Mouse (Mus musculus) gastrocnemius, postnatal 4 days (tissue): ENCODE measurements around the gene Scamp3. TPM values are rescaled to one million over a fixed set of nuclear protein-coding genes. Genes with fewer than 3 reads are reported as not detected.
"Not testable (repeated sequence)": the region's sequence is repeated elsewhere in the genome, so short reads cannot be mapped to it uniquely, and the experiment has no call there.

Experiments
- DNase-seq, 2 experiments: peaks; one replicate each; pipeline ENCODE4 v3.0.0; 2021 to 2022; ENCODE audit warnings: low spot score in 2 of 2, mixed read lengths in 2 of 2
- total RNA-seq, 2 experiments: library from RNA; stranded (reverse); gene quantifications; 2 replicates each; pipeline ENCODE4 v1.2.3; 2021

The Scamp3 gene
- total RNA-seq, 2 experiments from 2014 or later, result 41.8 to 43.1 TPM

- DNase-seq, result no peak
Measured at GRCm38 (mm10) chr3:89193853-89194252, 16.6 kb downstream of the Scamp3 start.

GRCm38 (mm10) chr3:89195979-89196877 is 19.0 kb downstream of the Scamp3 start:
- DNase-seq, result peak; percentile 86 to 92

- no peak for DNase-seq
Measured at GRCm38 (mm10) chr3:89199839-89200238, 22.6 kb downstream of the Scamp3 start.

- peak; percentile 71 to 83 for DNase-seq
Measured at GRCm38 (mm10) chr3:89202253-89203141, 25.2 kb downstream of the Scamp3 start, which contains the start of gene Gba. Gene Gba, plus strand, starts transcription at chr3:89202928.

GRCm38 (mm10) chr3:89203142-89203514 is 25.9 kb downstream of the Scamp3 start:
- DNase-seq, result no peak

- DNase-seq, result no peak
Measured at GRCm38 (mm10) chr3:89206079-89206478, 28.8 kb downstream of the Scamp3 start.

- no peak for DNase-seq
Measured at GRCm38 (mm10) chr3:89206695-89207094, 29.4 kb downstream of the Scamp3 start.

- DNase-seq, result no peak
Measured at GRCm38 (mm10) chr3:89208075-89208657, 30.9 kb downstream of the Scamp3 start.

GRCm38 (mm10) chr3:89208736-89209135 is 31.5 kb downstream of the Scamp3 start:
- DNase-seq, result no peak

GRCm38 (mm10) chr3:89209731-89210130 is 32.5 kb downstream of the Scamp3 start:
- no peak for DNase-seq

GRCm38 (mm10) chr3:89210162-89210561 is 32.9 kb downstream of the Scamp3 start:
- no peak for DNase-seq

- no peak for DNase-seq
Measured at GRCm38 (mm10) chr3:89210731-89211130, 33.5 kb downstream of the Scamp3 start.

GRCm38 (mm10) chr3:89213803-89214530 is 36.7 kb downstream of the Scamp3 start:
- peak; percentile 94 to 97 for DNase-seq

- peak in 1 of 2 experiments; percentile 67 for DNase-seq
Measured at GRCm38 (mm10) chr3:89214681-89215411, 37.6 kb downstream of the Scamp3 start, which contains the start of gene Thbs3. Gene Thbs3, plus strand, starts transcription at chr3:89215180.

GRCm38 (mm10) chr3:89215853-89216252 is 38.6 kb downstream of the Scamp3 start:
- DNase-seq, result peak; percentile 66 to 81

GRCm38 (mm10) chr3:89216407-89216806 is 39.1 kb downstream of the Scamp3 start:
- not testable (repeated sequence) for DNase-seq

- DNase-seq, result no peak
Measured at GRCm38 (mm10) chr3:89218271-89218670, 41.0 kb downstream of the Scamp3 start.

- DNase-seq, result peak in 1 of 2 experiments; percentile 15
Measured at GRCm38 (mm10) chr3:89219546-89219945, 42.3 kb downstream of the Scamp3 start.

- DNase-seq, result no peak
Measured at GRCm38 (mm10) chr3:89221167-89221566, 43.9 kb downstream of the Scamp3 start.

GRCm38 (mm10) chr3:89224796-89225195 is 47.5 kb downstream of the Scamp3 start:
- no peak for DNase-seq
